Mouse (Mus musculus) heart, adult 2 months (tissue): ENCODE data around the gene Entpd3.

Experiments used
- CTCF ChIP-seq: fragments of 200-600 bp; IDR thresholded peaks from 2 replicates; pipeline ENCODE4 v1.8.1; 2022; ENCODE audit warnings: antibody characterized with exemption, mild to moderate bottlenecking, moderate library complexity
- EP300 ChIP-seq: fragments of 200-500 bp; IDR thresholded peaks from 2 replicates; pipeline ENCODE4 v1.6.1; 2011; ENCODE audit warnings: low read depth, low read length, control low read depth; ENCODE audit not compliant: insufficient read depth
- POLR2A ChIP-seq: fragments of 200-500 bp; IDR thresholded peaks from 2 replicates; pipeline ENCODE4 v1.6.1; 2011; ENCODE audit warnings: mild to moderate bottlenecking, low read depth, low read length, control low read depth; ENCODE audit not compliant: insufficient read depth

GRCm38 (mm10) chr9:120568917-120569316, 29.3 kb downstream of the Entpd3 start:
- TF ChIP-seq CTCF (no peak), POLR2A (no peak), EP300 (no peak)
